21 mouse cellular contexts compared by ENCODE assay signal in the genomic region with DNA sequence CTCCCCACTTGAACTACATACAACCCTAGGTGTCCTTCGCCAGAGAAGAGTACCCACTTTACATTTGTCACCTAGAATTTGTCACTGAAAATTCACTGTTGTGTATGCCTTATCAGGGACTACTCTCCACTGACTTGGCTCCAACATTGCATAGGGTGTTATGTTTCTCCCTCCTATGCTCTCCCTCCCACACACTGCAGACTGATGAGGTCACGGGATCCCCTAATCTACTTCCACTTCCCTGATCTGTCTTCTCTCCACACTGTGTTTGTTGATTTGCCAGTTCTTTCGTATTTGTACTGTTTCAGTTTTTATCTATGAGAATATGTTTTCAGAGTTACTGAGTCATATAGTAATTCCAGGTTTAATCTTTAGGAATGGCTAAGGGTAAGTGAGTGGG.
DNase-seq lines count a peak whose midpoint lies in the region; ATAC-seq and TF ChIP-seq lines count a peak whose summit lies in the region.
"Had no signal": no experiment of that assay in that cellular context is flagged by ENCODE, and none has a peak within 500 bp of the region (broad histone marks: within the 10 kb centered on the region; RNA-seq: fewer than 3 reads in every experiment).

No protein-coding gene starts in this region.

- no peak for TF ChIP-seq EP300 in lung, postnatal 0 days (IDR thresholded peaks at IDR 0.05)
- TF ChIP-seq EP300 in stomach, postnatal 0 days (optimal IDR thresholded peaks at IDR 0.05) = no peak

- ATAC-seq in lung, postnatal 0 days = no peak
- peak; percentile 76; the same call in 1 of the 2 replicates for ATAC-seq in heart, embryonic 13.5 days (ENCODE audit: extremely low read depth, insufficient number of reproducible peaks, low FRiP score, low TSS enrichment)
- peak; percentile 77; the same call in 1 of the 2 replicates for ATAC-seq in stomach, postnatal 0 days (ENCODE audit: low FRiP score, low TSS enrichment)
- ATAC-seq in hindbrain, embryonic 14.5 days (ENCODE audit: low FRiP score) = no peak
- ATAC-seq: activated CD4-positive, CD25-positive, alpha-beta regulatory T cell, adult 4 months; forebrain, postnatal 0 days; liver, postnatal 0 days; midbrain, embryonic 16.5 days; Patski had no signal

- no peaks in the 10 kb centered on the region for H3K9me3 ChIP-seq in lung, postnatal 0 days (ENCODE audit: low read length)
- H3K9me3 ChIP-seq in heart, embryonic 13.5 days = no peaks in the 10 kb centered on the region
- no peaks in the 10 kb centered on the region for H3K9me3 ChIP-seq in stomach, postnatal 0 days (ENCODE audit: control insufficient read depth, low read length)
- no peaks in the 10 kb centered on the region for H3K9me3 ChIP-seq in hindbrain, embryonic 14.5 days (ENCODE audit: control insufficient read depth, low read length)
- H3K9me3 ChIP-seq: embryonic facial prominence, embryonic 13.5 days; limb, embryonic 12.5 days; megakaryocyte, embryonic 14.5 days had no signal

- peak; percentile 12 for DNase-seq in heart, adult 8-10 months (ENCODE audit: low spot score)
- DNase-seq in heart, adult 9 months (ENCODE audit: low spot score in 2 of 2) = no peak
- DNase-seq in lung, adult 18-20 months = peak; percentile 8 to 12
- DNase-seq in lung, postnatal 0 days (ENCODE audit: low spot score) = no peak
- DNase-seq in stomach, postnatal 0 days (ENCODE audit: low spot score) = no peak
- DNase-seq in adrenal gland, postnatal 25 days = no peak
- DNase-seq in hindbrain, embryonic 14.5 days (ENCODE audit: low spot score) = no peak
- DNase-seq: adrenal gland, postnatal 14 days; cerebellum, adult 8-10 months; forebrain, postnatal 0 days; kidney, adult 8-10 months; kidney, postnatal 4 days; liver, postnatal 0 days; thymus, postnatal 14 days had no signal

- no peak overlapping the region for H3K9ac ChIP-seq in lung, postnatal 0 days (replicated peaks; ENCODE audit: low read depth)
- no peak overlapping the region for H3K9ac ChIP-seq in heart, embryonic 13.5 days
- H3K9ac ChIP-seq in stomach, postnatal 0 days (ENCODE audit: low read length) = no peak overlapping the region
- no peak overlapping the region for H3K9ac ChIP-seq in hindbrain, embryonic 14.5 days
- H3K9ac ChIP-seq: embryonic facial prominence, embryonic 13.5 days; forebrain, postnatal 0 days; limb, embryonic 12.5 days; liver, postnatal 0 days had no signal

- TF ChIP-seq CTCF in lung, postnatal 0 days (IDR thresholded peaks at IDR 0.05) = no peak
- TF ChIP-seq CTCF in stomach, postnatal 0 days (IDR thresholded peaks at IDR 0.05; ENCODE audit: low read depth) = no peak

- no peaks in the 10 kb centered on the region for H3K27me3 ChIP-seq in lung, postnatal 0 days (replicated peaks; ENCODE audit: insufficient read depth, low read length)
- no peaks in the 10 kb centered on the region for H3K27me3 ChIP-seq in heart, embryonic 13.5 days (replicated peaks)
- no peaks in the 10 kb centered on the region for H3K27me3 ChIP-seq in stomach, postnatal 0 days (ENCODE audit: control insufficient read depth, insufficient read depth, low read length)
- H3K27me3 ChIP-seq in hindbrain, embryonic 14.5 days (ENCODE audit: control insufficient read depth, insufficient read depth, low read length) = no peaks in the 10 kb centered on the region
- H3K27me3 ChIP-seq: embryonic facial prominence, embryonic 13.5 days; limb, embryonic 12.5 days; megakaryocyte, embryonic 14.5 days; Patski had no signal

- no peak overlapping the region for H3K4me2 ChIP-seq in lung, postnatal 0 days (replicated peaks; ENCODE audit: low read depth, low read length)
- H3K4me2 ChIP-seq in heart, embryonic 13.5 days = peak overlapping the region; percentile 39
- H3K4me2 ChIP-seq in stomach, postnatal 0 days (replicated peaks; ENCODE audit: low read depth) = no peak overlapping the region
- H3K4me2 ChIP-seq in hindbrain, embryonic 14.5 days (replicated peaks) = no peak overlapping the region
- H3K4me2 ChIP-seq: embryonic facial prominence, embryonic 13.5 days; limb, embryonic 12.5 days had no signal

- 43% methylated on average over 3 of the region's 3 CpGs for WGBS in lung, postnatal 0 days
- WGBS in heart, embryonic 13.5 days = 14% methylated on average over 3 of the region's 3 CpGs
- WGBS in stomach, postnatal 0 days = 58% methylated on average over 3 of the region's 3 CpGs
- 85% methylated on average over 3 of the region's 3 CpGs for WGBS in hindbrain, embryonic 14.5 days

- H3K36me3 ChIP-seq in lung, postnatal 0 days (ENCODE audit: insufficient read depth, low read length) = no peaks in the 10 kb centered on the region
- no peaks in the 10 kb centered on the region for H3K36me3 ChIP-seq in heart, embryonic 13.5 days
- H3K36me3 ChIP-seq in stomach, postnatal 0 days (ENCODE audit: control insufficient read depth, insufficient read depth, low read length) = no peaks in the 10 kb centered on the region
- H3K36me3 ChIP-seq in hindbrain, embryonic 14.5 days (replicated peaks; ENCODE audit: control insufficient read depth, insufficient read depth) = no peaks in the 10 kb centered on the region
- H3K36me3 ChIP-seq: embryonic facial prominence, embryonic 13.5 days; limb, embryonic 12.5 days had no signal

- no peak overlapping the region for H3K27ac ChIP-seq in lung, postnatal 0 days (ENCODE audit: low read length)
- peak overlapping the region; percentile 41 for H3K27ac ChIP-seq in heart, embryonic 13.5 days (replicated peaks)
- no peak overlapping the region for H3K27ac ChIP-seq in stomach, postnatal 0 days (replicated peaks)
- H3K27ac ChIP-seq in hindbrain, embryonic 14.5 days = no peak overlapping the region
- H3K27ac ChIP-seq: embryonic facial prominence, embryonic 13.5 days; limb, embryonic 12.5 days had no signal

- no peak overlapping the region for H3K4me3 ChIP-seq in lung, postnatal 0 days (ENCODE audit: low read depth, low read length)
- H3K4me3 ChIP-seq in heart, embryonic 13.5 days = no peak overlapping the region
- H3K4me3 ChIP-seq in stomach, postnatal 0 days (ENCODE audit: low read depth, low read length) = no peak overlapping the region
- H3K4me3 ChIP-seq in hindbrain, embryonic 14.5 days (replicated peaks; ENCODE audit: low read length) = no peak overlapping the region
- H3K4me3 ChIP-seq: embryonic facial prominence, embryonic 13.5 days; limb, embryonic 12.5 days; megakaryocyte, embryonic 14.5 days had no signal

- H3K4me1 ChIP-seq in lung, postnatal 0 days (ENCODE audit: insufficient read depth, low read depth, low read length) = no peaks in the 10 kb centered on the region
- peaks cover 23% of the 10 kb centered on the region for H3K4me1 ChIP-seq in heart, embryonic 13.5 days
- no peaks in the 10 kb centered on the region for H3K4me1 ChIP-seq in stomach, postnatal 0 days (replicated peaks; ENCODE audit: control insufficient read depth, insufficient read depth)
- no peaks in the 10 kb centered on the region for H3K4me1 ChIP-seq in hindbrain, embryonic 14.5 days (replicated peaks; ENCODE audit: control insufficient read depth, insufficient read depth, low read length)
- H3K4me1 ChIP-seq: embryonic facial prominence, embryonic 13.5 days; limb, embryonic 12.5 days had no signal

Comparison
In these comparisons a context has a peak if more than half of its experiments do, and no peak if none do; other contexts are left out.
1. DNase-seq: peak in heart, adult 8-10 months (single experiment) and lung, adult 18-20 months (2 of 2); none in heart, adult 9 months (0 of 2), lung, postnatal 0 days (single experiment), stomach, postnatal 0 days (single experiment), adrenal gland, postnatal 25 days (single experiment) and hindbrain, embryonic 14.5 days (single experiment).
2. ATAC-seq: peak in heart, embryonic 13.5 days (single experiment) and stomach, postnatal 0 days (single experiment); none in lung, postnatal 0 days (single experiment) and hindbrain, embryonic 14.5 days (single experiment).